Mouse (Mus musculus) lung, adult 2 months (tissue): ENCODE measurements at regions not wholly inside any gene's neighbourhood (a gene's known extent, or its start where the extent isn't known, plus 50 kb on each side); places are given as distances from the start of the nearest gene placed in this dataset.

ENCODE experiments used
- CTCF ChIP-seq: fragments of 200-500 bp; IDR thresholded peaks from 2 replicates; pipeline ENCODE4 v1.5.1; 2011; ENCODE audit warnings: mild to moderate bottlenecking, low read length, control low read depth; ENCODE audit not compliant: insufficient read depth
- POLR2A ChIP-seq: fragments of 200-500 bp; IDR thresholded peaks from 2 replicates; pipeline ENCODE4 v1.6.1; 2011; ENCODE audit warnings: low read depth, mild to moderate bottlenecking, control low read depth, low read length, borderline replicate concordance; ENCODE audit errors: extremely low read depth

DNA sequence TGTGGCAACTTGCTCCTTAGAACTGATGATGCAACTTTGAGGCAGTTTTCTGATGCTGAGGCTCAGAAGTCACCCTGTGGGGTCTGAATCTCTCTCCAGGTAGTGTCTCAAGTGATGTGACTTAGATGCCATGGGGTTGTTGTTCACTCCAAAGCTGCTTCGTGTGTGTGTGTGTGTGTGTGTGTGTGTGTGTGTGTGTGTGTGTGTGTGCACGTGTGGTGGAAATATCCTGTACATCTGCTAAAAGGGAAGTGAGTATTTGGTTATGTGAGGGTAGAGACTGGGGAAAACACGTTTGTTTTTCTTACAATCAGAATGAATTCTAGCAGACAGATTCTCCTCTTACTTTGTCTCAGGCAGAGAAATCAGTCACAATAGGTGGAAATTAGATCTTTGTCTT is 276.5 kb downstream of the Insc start:
- TF ChIP-seq CTCF (no peak), POLR2A (no peak)
